Mouse (Mus musculus) small intestine, adult 2 months (tissue): ENCODE results near the gene Gm28038. TPM values are rescaled to one million over a fixed set of nuclear protein-coding genes. Genes with fewer than 3 reads are reported as not detected.
A peak's percentile ranks its signal among the peaks of the same experiment; 100 is the strongest.

Source experiments
- H3K27ac ChIP-seq: fragments of 200-500 bp; 2 replicates; pipeline ENCODE4 v1.5.1; 2012; ENCODE audit warnings: low read depth, low read length, control low read depth, inconsistent platforms; ENCODE audit not compliant: insufficient read depth
- H3K27me3 ChIP-seq: fragments of 200-500 bp; 2 replicates; pipeline ENCODE4 v1.6.1; 2012; ENCODE audit warnings: mild to moderate bottlenecking, moderate library complexity, low read length, inconsistent platforms; ENCODE audit not compliant: control insufficient read depth, insufficient read depth
- H3K36me3 ChIP-seq: fragments of 200-500 bp; 2 replicates; pipeline ENCODE4 v1.6.1; 2012; ENCODE audit warnings: mild to moderate bottlenecking, low read length, control low read depth, inconsistent platforms; ENCODE audit not compliant: control insufficient read depth, insufficient read depth
- H3K4me1 ChIP-seq: fragments of 200-500 bp; 2 replicates; pipeline ENCODE4 v1.6.1; 2012; ENCODE audit warnings: low read length, inconsistent platforms, mixed read lengths; ENCODE audit not compliant: control insufficient read depth, insufficient read depth, insufficient read length
- H3K4me3 ChIP-seq: fragments of 200-500 bp; 2 replicates; pipeline ENCODE4 v1.5.1; 2012; ENCODE audit warnings: low read depth, mild to moderate bottlenecking, control low read depth, inconsistent platforms, low read length, moderate library complexity
- CTCF ChIP-seq: fragments of 200-500 bp; IDR thresholded peaks from 2 replicates; pipeline ENCODE4 v1.5.1; 2012; ENCODE audit warnings: low read depth, mild to moderate bottlenecking, control low read depth, inconsistent platforms, low read length, moderate library complexity, mixed read lengths; ENCODE audit not compliant: insufficient replicate concordance, insufficient read length; ENCODE audit errors: extremely low read depth
- POLR2A ChIP-seq: fragments of 200-500 bp; IDR thresholded peaks from 2 replicates; pipeline ENCODE4 v1.6.1; 2012; ENCODE audit warnings: low read depth, mild to moderate bottlenecking, control low read depth, inconsistent platforms, low read length, moderate library complexity
- WGBS: fragments of 180-500 bp; shearing (Covaris S2); methylation state at CpG from one replicate; pipeline ENCODE4 v1.1.7; 2018; 5-methylcytosine and 5-hydroxymethylcytosine counted together
- polyA plus RNA-seq: library from polyadenylated mRNA; depleted of rRNA; stranded (reverse); fragments of >200 nt; gene quantifications from 2 replicates; pipeline ENCODE4 v1.2.3, GENCODE M21; 2012

The Gm28038 gene
- polyA plus RNA-seq, 1 experiment: not detected

DNA sequence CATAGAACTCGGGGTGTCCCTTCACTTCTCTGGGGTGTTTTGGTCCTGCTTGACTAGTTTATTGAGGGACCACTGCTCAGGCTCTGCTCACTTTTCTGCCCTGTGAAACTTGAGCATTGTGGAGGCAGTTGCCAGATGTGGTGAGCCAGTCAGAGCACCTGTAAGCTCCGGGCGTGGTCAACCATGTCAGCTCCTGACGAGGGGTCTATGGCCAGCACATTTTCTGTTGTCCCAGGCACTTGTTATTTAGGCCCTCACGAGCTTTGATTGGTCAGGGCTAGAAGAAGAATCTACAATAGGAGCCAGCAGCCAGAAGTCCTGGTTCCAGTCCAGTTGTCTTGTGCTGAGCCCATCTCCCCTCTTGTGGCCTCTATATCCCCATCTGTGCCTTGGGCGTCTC is 17.0 kb upstream of the Gm28038 start:
- Histone ChIP-seq H3K4me1 (peaks cover 4% of the 10 kb centered on the region), H3K36me3 (peaks cover 31% of the 10 kb centered on the region), H3K27ac (no peak overlapping the region), H3K4me3 (no peak overlapping the region), H3K27me3 (no peaks in the 10 kb centered on the region)
- 86% methylated on average over 6 of the region's 6 CpGs for WGBS
- TF ChIP-seq CTCF: no peak
- no peak for TF ChIP-seq POLR2A

DNA sequence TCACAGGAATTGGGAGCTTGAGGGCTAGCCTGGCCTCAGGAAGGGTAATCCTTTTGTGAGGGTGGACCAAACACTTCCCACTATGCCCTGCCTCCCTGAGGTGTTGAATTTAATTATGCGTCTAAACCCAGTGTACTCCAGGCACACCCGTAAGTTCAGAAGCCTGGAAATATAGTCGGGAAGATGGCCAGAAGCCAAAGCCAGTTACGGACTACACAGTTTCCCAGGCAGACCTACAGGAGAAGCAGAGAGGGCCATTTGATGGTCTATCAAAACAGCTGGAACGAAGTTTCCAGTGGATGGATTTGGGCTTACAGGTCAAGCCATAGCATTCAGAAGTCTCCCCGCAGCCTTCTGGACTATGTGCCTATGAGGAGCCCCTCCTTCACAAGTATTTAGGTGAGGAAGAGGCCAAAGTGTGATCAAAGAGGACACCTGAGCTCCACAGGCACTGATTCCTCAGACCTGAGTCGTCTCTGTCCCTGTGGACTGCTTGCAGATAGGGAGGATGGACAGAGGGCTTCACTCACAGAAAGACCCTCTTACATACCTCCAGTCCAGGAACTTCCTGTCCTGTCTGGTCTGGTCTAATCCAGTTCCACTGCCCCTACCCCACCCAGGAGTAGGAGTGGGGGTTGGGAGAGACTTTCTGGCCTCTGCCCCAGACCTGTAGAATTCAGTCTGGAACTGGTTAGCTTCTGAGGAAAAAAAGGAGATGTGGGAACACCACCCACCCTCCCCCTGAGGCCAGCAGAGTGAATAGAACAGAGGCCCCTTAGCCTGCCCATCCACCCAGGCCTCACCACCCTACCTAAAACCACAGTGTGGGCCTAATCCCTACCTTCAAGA is 15.9 kb upstream of the Gm28038 start:
- Histone ChIP-seq H3K4me1 (peaks cover 5% of the 10 kb centered on the region), H3K36me3 (peaks cover 27% of the 10 kb centered on the region), H3K4me3 (no peak overlapping the region), H3K27ac (peak overlapping the region; percentile 80), H3K27me3 (no peaks in the 10 kb centered on the region)
- 38% methylated on average over 7 of the region's 7 CpGs for WGBS
- TF ChIP-seq CTCF (no peak), POLR2A (no peak)

DNA sequence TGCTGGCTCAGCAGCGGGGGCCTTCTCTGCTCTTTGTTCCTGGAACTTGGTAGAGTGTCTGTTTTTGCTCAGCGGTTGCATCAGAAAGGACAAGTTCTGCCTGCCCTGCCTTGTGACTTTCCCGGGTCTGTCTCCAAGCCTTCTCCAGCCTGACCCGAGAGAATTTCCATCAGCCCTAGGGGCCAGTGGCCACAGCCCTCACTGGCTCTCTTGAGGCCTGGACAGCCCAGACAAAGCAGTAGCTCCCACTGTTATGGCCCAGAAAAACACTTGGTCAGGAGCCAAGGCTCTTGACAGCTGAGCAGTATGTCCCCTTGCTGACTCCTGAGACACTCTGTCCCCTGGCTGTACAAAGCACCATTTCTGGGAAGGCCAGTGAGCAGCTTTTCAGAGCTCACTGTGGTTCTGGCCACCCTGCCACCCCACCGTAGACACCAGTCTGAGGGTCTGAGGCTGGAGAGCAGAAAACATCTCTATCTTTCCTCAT is 15.0 kb upstream of the Gm28038 start, which contains the start of gene Phyhd1:
Phyhd1 (plus strand) TSS at position 437 of the 487 bp plus-strand sequence.
- Histone ChIP-seq H3K36me3 (peaks cover 24% of the 10 kb centered on the region), H3K27me3 (no peaks in the 10 kb centered on the region), H3K4me1 (peaks cover 5% of the 10 kb centered on the region), H3K4me3 (no peak within 1 kb of the TSS), H3K27ac (peak within 1 kb of the TSS; percentile 80)
- TF ChIP-seq CTCF (no peak), POLR2A (no peak)
- 61% methylated on average over 5 of the region's 5 CpGs for WGBS

DNA sequence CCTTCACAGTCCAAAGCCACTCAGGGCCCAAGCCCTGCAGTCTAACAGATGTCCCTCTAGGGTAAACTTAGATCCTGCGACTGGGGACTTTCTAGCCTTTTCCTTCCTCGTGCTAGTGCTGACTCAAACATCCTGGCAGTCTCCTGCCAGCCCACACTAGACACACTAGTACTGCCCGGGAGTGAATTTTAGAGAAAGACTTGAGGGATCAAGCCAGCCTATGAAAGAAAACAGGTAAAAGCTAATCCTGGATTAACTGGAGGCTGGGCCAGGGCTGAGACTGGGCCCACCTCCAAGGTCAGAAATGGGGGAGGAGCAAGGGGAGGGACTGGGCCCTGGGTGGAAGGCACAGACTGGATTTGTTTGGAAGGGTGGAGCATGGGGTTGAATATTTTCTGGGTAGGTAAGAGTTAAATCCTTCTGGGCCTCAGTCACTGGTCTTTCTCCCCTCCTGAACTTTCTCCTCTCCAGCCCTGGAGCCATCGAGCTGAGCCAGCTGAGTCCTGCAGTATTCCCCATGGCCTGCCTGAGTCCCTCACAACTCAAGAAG is 14.4 kb upstream of the Gm28038 start:
- Histone ChIP-seq H3K4me3 (no peak overlapping the region), H3K27me3 (no peaks in the 10 kb centered on the region), H3K4me1 (peaks cover 5% of the 10 kb centered on the region), H3K27ac (peak overlapping the region; percentile 80), H3K36me3 (peaks cover 24% of the 10 kb centered on the region)
- 13% methylated on average over 4 of the region's 4 CpGs for WGBS
- no peak for TF ChIP-seq CTCF
- TF ChIP-seq POLR2A: peak; percentile 25; the same call in 1 of the 2 replicates

DNA sequence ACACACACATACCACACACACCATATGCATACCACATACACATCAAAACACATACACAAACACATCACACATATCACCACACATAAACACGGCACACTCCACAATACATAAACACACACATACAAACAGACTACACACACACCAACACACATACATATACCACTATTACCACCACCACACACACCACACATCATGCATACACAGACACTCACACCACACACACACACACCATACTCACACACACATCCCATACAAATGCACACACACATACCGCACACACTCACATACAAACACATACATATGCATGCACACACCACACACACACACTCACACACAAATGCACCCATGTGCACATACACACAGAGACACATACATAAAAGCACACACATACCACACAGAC is 13.4 kb upstream of the Gm28038 start:
- WGBS: 89% methylated on average over 2 of the region's 2 CpGs

DNA sequence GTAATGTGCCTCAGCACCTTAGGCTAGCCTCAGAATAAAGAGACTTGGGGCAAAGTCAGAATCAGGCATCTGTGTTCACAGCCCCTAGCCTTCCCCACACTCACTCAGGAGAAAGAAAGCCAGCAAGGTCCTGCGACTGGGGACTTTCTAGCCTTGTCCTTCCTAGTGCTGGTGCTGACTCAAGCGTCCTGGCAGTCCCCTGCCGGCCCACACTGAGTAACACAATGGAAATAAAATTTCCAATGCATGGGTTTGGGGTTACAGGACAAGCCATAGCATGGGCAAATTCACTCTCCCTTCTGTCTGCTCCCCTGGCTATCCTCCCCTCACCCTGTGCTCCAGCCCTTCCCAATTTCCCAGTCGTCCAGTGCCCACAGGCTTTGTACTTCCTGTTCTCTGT is 12.5 kb upstream of the Gm28038 start:
- TF ChIP-seq CTCF (no peak), POLR2A (no peak)
- no peaks in the 10 kb centered on the region for H3K27me3 ChIP-seq
- WGBS: 66% methylated on average over 4 of the region's 4 CpGs
- peaks cover 5% of the 10 kb centered on the region for H3K4me1 ChIP-seq
- peaks cover 9% of the 10 kb centered on the region for H3K36me3 ChIP-seq
- no peak overlapping the region for H3K4me3 ChIP-seq
- no peak overlapping the region for H3K27ac ChIP-seq

More for the DNA sequence above, 13.4 kb upstream of the Gm28038 start:
- TF ChIP-seq CTCF (no peak), POLR2A (no peak)
- H3K27ac ChIP-seq: 0 out of 2 replicates have a peak overlapping the region, but pooled peaks have one; percentile 80
- H3K27me3 ChIP-seq: no peaks in the 10 kb centered on the region
- H3K36me3 ChIP-seq: peaks cover 16% of the 10 kb centered on the region
- H3K4me1 ChIP-seq: peaks cover 5% of the 10 kb centered on the region
- no peak overlapping the region for H3K4me3 ChIP-seq

DNA sequence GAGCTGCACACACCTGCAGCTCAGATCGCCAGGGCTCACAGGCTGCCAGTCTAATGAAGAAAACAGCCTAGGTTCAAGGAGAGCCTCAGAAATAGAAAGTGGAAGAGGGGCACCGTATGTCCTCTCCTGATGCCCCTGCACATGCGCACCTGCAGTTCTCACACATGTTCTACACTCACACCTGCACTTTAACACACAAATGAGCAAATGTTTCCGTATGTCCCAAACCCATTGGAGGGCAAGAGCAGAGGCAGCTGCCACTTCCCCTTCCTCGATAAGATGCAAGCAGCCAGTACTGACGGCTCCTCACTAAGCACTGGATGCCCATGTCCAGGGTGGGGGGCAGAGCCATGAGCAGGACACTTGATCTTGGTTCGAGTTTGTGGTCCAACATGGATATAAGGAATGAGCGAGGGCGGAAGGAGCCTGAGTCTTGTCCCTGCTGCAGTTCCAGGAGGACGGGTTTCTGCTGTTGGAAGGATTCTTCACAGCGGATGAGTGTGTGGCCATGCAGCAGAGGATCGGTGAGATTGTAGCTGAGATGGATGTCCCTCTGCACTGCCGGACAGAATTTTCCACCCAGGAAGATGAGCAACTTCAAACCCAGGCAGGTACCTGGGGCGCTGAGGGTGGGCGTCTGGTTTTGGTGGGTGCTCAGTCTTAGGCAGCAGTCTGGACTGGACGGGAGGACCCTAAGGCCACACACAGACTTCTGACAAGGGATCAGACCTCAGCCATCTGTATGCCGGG is 11.4 kb upstream of the Gm28038 start:
- Histone ChIP-seq H3K4me1 (peaks cover 5% of the 10 kb centered on the region), H3K4me3 (no peak overlapping the region), H3K27me3 (no peaks in the 10 kb centered on the region), H3K27ac (peak overlapping the region; percentile 26), H3K36me3 (0 out of 2 replicates have a peak, but pooled peaks cover under 1% of the 10 kb centered on the region)
- TF ChIP-seq CTCF: no peak
- no peak for TF ChIP-seq POLR2A
- 82% methylated on average over 17 of the region's 17 CpGs for WGBS
